Mouse (Mus musculus): Measurements from ENCODE around the gene Tnfrsf23. TPM values are rescaled to one million over a fixed set of nuclear protein-coding genes. Genes with fewer than 3 reads are reported as not detected.

Gene Tnfrsf23
- polyA plus RNA-seq, 1 experiment from 2014 or later, result 0.66 TPM

DNA sequence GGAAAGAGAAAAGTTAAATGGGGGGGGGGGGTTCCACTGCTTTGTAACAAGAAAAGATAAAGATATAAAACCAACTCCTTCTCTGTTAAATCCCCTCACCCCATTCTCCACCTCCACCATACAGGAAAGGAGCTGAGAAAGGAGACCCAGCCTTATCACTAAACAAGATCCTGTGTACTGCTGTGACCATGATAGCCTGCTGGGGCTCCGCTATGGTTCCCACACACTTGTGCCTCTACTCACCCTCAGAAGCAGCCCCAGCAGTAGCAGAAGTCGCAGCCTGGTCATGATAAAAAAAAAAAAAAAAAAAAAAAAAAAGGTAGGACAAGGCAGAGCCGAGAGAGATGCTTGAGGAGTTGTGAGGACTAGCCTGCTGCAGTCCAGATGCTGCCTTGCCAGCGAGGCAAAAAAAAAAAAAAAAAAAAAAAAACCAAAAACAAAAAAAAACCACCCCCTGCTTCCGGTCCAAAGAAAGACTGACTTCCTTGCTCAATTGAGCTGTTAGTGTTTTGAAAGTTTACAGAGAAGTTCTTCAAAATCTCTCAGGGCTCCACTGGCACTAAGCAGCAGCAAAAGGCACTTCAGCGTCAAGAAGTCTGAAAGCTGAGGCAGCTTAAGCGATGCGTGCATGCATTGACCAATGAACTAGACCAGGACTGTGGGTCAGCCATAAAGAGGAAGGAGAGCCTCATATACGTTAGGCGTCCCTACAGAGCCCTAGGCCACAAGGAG, 58.0 kb downstream of the Tnfrsf23 start:
- H3K27ac ChIP-seq (replicated peaks), result no peak overlapping the region
- no peak overlapping the region for H3K4me2 ChIP-seq (replicated peaks)
- H3K36me3 ChIP-seq, result no peaks in the 10 kb centered on the region
- no peaks in the 10 kb centered on the region for H3K27me3 ChIP-seq
- no peak overlapping the region for H3K9ac ChIP-seq (replicated peaks)
- no peak overlapping the region for H3K4me3 ChIP-seq
- no peaks in the 10 kb centered on the region for H3K4me1 ChIP-seq
- WGBS, result 61% methylated on average over 10 of the region's 10 CpGs
- ATAC-seq (replicated peaks), result no peak
- no peaks in the 10 kb centered on the region for H3K9me3 ChIP-seq

DNA sequence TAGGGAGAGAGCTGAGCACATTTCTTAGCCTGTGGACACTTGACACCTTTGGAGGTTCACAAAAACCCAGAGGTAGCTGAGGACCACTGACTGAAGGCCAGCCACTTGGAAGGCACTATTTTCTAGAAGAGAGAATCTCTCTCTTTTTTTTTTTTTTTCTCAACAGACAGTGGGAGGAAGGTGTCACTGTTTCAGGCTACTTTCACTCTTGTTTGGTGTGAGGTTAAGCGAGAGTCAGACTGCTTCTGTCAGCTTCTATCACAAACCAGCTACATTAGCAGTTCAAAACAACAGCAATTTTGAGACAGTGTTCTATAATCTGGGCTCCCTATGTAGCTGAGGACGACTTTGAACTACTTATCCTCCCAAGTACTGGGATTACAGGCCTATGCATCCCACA, 59.5 kb downstream of the Tnfrsf23 start:
- no peak overlapping the region for H3K4me2 ChIP-seq (replicated peaks)
- no peak for ATAC-seq (replicated peaks)

DNA sequence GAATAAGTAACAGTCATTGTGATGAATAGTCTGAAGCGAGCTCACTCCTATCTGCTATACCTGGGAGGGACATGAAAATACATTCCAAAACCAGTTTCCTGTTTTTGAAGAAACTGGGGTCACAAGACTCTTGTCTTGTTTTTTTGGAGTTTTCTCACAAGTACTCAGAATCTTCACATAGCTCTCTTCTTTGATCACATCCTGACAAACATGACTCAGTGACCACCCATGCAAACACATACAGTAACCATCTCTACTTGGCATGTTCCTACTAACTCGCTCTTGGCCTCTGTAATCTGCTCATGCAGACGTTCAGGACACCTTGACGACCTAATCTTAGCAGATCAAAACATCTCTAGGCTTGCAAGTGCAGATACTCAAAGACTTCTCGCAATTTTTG, 60.5 kb downstream of the Tnfrsf23 start:
- Histone ChIP-seq H3K4me3 (no peak overlapping the region), H3K27me3 (no peaks in the 10 kb centered on the region), H3K9me3 (no peaks in the 10 kb centered on the region), H3K9ac (replicated peaks) (no peak overlapping the region), H3K27ac (replicated peaks) (no peak overlapping the region), H3K4me2 (replicated peaks) (no peak overlapping the region), H3K36me3 (no peaks in the 10 kb centered on the region), H3K4me1 (no peaks in the 10 kb centered on the region)
- WGBS, result 72% methylated on average over 5 of the region's 5 CpGs
- ATAC-seq (replicated peaks), result no peak

More for the DNA sequence above, 59.5 kb downstream of the Tnfrsf23 start:
- H3K36me3 ChIP-seq, result no peaks in the 10 kb centered on the region
- no peaks in the 10 kb centered on the region for H3K9me3 ChIP-seq
- WGBS, result 74% methylated on average over 2 of the region's 2 CpGs
- H3K9ac ChIP-seq (replicated peaks), result no peak overlapping the region
- H3K4me3 ChIP-seq, result no peak overlapping the region
- H3K27ac ChIP-seq (replicated peaks), result no peak overlapping the region
- no peaks in the 10 kb centered on the region for H3K27me3 ChIP-seq
- H3K4me1 ChIP-seq, result no peaks in the 10 kb centered on the region

DNA sequence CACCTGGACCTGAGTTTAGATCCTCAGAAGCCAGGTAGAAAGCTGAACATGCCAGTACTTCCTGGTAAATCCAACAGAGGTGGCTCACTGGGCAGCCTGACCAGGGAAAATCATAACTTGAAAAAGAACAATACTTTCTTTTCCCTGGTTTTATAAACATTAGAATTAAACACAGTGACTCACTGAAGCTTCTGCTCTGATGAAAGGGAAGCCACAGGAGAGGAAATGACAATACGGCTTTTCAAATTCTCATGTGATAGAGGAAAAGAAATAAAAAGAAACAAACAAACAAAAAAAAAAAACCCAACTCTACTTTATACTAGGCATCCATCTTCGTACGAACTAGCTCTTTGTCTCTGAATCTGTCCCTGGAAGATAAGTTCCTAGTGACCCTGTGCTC, 61.1 kb downstream of the Tnfrsf23 start:
- Histone ChIP-seq H3K27ac (replicated peaks) (no peak overlapping the region), H3K9me3 (no peaks in the 10 kb centered on the region), H3K4me1 (no peaks in the 10 kb centered on the region), H3K27me3 (no peaks in the 10 kb centered on the region), H3K4me2 (replicated peaks) (no peak overlapping the region), H3K36me3 (no peaks in the 10 kb centered on the region), H3K4me3 (no peak overlapping the region), H3K9ac (replicated peaks) (no peak overlapping the region)
- WGBS, result 84% methylated on average over 3 of the region's 3 CpGs
- ATAC-seq (replicated peaks), result no peak

DNA sequence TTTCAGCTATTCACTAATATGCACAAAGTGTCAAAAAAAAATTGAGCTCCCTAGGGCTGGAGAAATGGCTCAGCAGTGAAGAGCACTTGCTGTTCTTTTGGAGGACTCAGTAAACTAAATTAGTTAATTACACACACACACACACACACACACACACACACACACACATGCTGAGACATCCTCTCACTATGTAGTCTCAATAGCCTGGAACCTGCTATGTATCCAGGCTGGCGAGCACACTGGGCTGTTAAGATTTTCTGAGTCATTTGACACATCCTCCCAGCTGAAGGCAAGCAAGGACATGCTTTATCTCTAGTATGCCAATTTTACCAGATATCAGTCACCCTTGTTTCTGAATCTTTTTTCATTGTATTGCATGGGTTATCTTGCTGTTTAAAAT, 64.7 kb downstream of the Tnfrsf23 start:
- Histone ChIP-seq H3K4me2 (replicated peaks) (no peak overlapping the region), H3K4me1 (no peaks in the 10 kb centered on the region), H3K27ac (replicated peaks) (no peak overlapping the region), H3K36me3 (no peaks in the 10 kb centered on the region), H3K9ac (replicated peaks) (no peak overlapping the region), H3K27me3 (no peaks in the 10 kb centered on the region), H3K4me3 (no peak overlapping the region), H3K9me3 (no peaks in the 10 kb centered on the region)
- no peak for ATAC-seq (replicated peaks)
- WGBS, result 41% methylated on average over 1 of the region's 1 CpGs

Other genes with a start within 250 kb of the Tnfrsf23 start
- 139 and 142 TPM in 2 replicates for gene Cdkn1c, start 224.8 kb downstream of the Tnfrsf23 start, polyA plus RNA-seq (2015; fragmentation: Nextera tagmentation; extraction: Ambion mirVana)
- 0.29 and 0.68 TPM in 2 replicates for gene Slc22a18, start 212.1 kb downstream of the Tnfrsf23 start, polyA plus RNA-seq (2015; fragmentation: Nextera tagmentation; extraction: Ambion mirVana)
- gene Phlda2, start 182.7 kb downstream of the Tnfrsf23 start, polyA plus RNA-seq (2015; fragmentation: Nextera tagmentation; extraction: Ambion mirVana), result 0.26 and 0.47 TPM in 2 replicates
- gene Nap1l4, start 136.8 kb downstream of the Tnfrsf23 start, polyA plus RNA-seq (2015; fragmentation: Nextera tagmentation; extraction: Ambion mirVana), result 347 and 356 TPM in 2 replicates
- 70.1 and 73.0 TPM in 2 replicates for gene Cars, start 85.8 kb downstream of the Tnfrsf23 start, polyA plus RNA-seq (2015; fragmentation: Nextera tagmentation; extraction: Ambion mirVana)
- 0.10 and 0.19 TPM in 2 replicates for gene Tnfrsf26, start 57.1 kb downstream of the Tnfrsf23 start, polyA plus RNA-seq (2015; fragmentation: Nextera tagmentation; extraction: Ambion mirVana)
- 4.0 and 5.3 TPM in 2 replicates for gene Tnfrsf22, start 36.2 kb downstream of the Tnfrsf23 start, polyA plus RNA-seq (2015; fragmentation: Nextera tagmentation; extraction: Ambion mirVana)
- gene Osbpl5, start 71.1 kb upstream of the Tnfrsf23 start, polyA plus RNA-seq (2015; fragmentation: Nextera tagmentation; extraction: Ambion mirVana), result 30.2 and 32.4 TPM in 2 replicates
- gene Mrgprg, start 81.1 kb upstream of the Tnfrsf23 start, polyA plus RNA-seq (2015; fragmentation: Nextera tagmentation; extraction: Ambion mirVana), result not detected in 2 replicates
- gene Mrgpre, start 98.6 kb upstream of the Tnfrsf23 start, polyA plus RNA-seq (2015; fragmentation: Nextera tagmentation; extraction: Ambion mirVana), result 3.0 and 3.5 TPM in 2 replicates
- gene Nadsyn1, start 137.0 kb upstream of the Tnfrsf23 start, polyA plus RNA-seq (2015; fragmentation: Nextera tagmentation; extraction: Ambion mirVana), result 5.2 and 6.7 TPM in 2 replicates
- 43.9 and 47.7 TPM in 2 replicates for gene Dhcr7, start 137.3 kb upstream of the Tnfrsf23 start, polyA plus RNA-seq (2015; fragmentation: Nextera tagmentation; extraction: Ambion mirVana)
- not detected in 2 replicates for gene Gm498, start 181.0 kb upstream of the Tnfrsf23 start, polyA plus RNA-seq (2015; fragmentation: Nextera tagmentation; extraction: Ambion mirVana)